Mouse (Mus musculus) megakaryocyte, embryonic 14.5 days (primary cell): ENCODE results near the gene Rps6ka4. TPM values are rescaled to one million over a fixed set of nuclear protein-coding genes. Genes with fewer than 3 reads are reported as not detected.

Experiments
- H3K27me3 ChIP-seq: replicated peaks from 2 replicates; pipeline ENCODE3; 2012; ENCODE audit warnings: inconsistent platforms
- H3K36me3 ChIP-seq: replicated peaks from 2 replicates; pipeline ENCODE3; 2012; ENCODE audit warnings: low read length, inconsistent platforms, mixed read lengths
- H3K4me1 ChIP-seq: 2 replicates; pipeline ENCODE4 v1.6.1; 2012; ENCODE audit warnings: inconsistent platforms
- H3K4me3 ChIP-seq: replicated peaks from 2 replicates; pipeline ENCODE3; 2012; ENCODE audit warnings: moderate library complexity, mild to moderate bottlenecking, inconsistent platforms
- H3K9me3 ChIP-seq: 2 replicates; pipeline ENCODE4 v1.6.1; 2012; ENCODE audit warnings: inconsistent platforms
- FLI1 ChIP-seq: IDR thresholded peaks from 2 replicates; pipeline ENCODE4 v1.6.1; 2012; ENCODE audit warnings: low read length, inconsistent platforms, mixed read lengths
- GATA1 ChIP-seq: IDR thresholded peaks from 3 replicates; pipeline ENCODE4 v1.6.1; 2012; ENCODE audit warnings: mixed read lengths, low read length, inconsistent platforms, borderline replicate concordance
- polyA plus RNA-seq: library from polyadenylated mRNA; stranded (reverse); fragments of >175 nt; gene quantifications from 2 replicates; pipeline ENCODE4 v1.2.3, GENCODE M21; 2012; ENCODE audit warnings: low replicate concordance; ENCODE audit not compliant: insufficient read depth

The Rps6ka4 gene
- polyA plus RNA-seq, 1 experiment: 32.8 TPM

DNA sequence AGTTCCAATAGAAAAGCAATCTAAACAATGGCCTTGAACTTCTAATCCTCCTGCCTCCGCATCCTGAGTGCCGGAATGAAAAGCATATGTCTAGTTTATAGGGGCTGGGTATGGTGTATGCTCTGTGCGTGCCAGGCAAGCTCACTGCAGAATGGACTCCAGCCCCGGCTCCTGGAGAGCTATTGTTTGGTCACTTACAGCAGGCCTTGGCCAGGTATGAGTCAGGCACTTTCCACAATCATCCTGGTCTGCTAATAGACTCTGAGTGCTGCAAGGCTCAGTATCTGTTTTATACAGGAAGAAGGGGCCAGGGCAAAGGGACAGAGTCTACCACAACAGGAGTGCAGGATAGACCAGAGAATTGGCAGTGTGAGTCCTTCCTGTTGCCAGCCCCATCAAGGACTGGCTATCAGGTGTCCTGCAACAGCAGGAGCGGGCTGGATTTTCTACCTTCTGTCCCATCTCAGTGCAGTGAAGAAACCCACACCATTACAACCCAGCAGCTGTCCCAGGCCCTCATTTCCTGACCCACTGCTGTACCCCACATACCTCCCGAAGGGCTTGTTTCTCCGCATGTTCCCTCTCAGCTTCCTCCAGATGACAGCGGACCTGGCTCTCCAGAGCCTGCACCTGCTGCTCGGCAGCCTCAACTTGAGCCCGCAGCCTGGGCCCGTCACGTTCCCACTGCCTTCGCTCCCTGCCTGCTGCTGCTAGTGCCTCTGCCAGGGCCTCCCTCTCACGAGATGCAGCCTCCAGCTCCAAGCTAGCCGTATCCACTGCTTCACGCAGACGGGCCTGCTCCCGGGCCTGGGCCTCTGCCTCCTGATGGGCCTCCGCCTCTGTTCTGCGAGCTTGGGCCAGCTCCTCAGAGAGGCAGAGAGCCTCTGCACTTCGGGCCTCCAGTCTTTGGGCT, 12.2 kb upstream of the Rps6ka4 start:
- Histone ChIP-seq H3K9me3 (no peaks in the 10 kb centered on the region), H3K36me3 (peaks cover 90% of the 10 kb centered on the region), H3K4me1 (peaks cover 69% of the 10 kb centered on the region), H3K4me3 (no peak overlapping the region), H3K27me3 (no peaks in the 10 kb centered on the region)
- TF ChIP-seq FLI1 (no peak), GATA1 (no peak)

- TF ChIP-seq GATA1 (no peak), FLI1 (no peak)
- H3K36me3 ChIP-seq: peaks cover 100% of the 10 kb centered on the region
- H3K27me3 ChIP-seq: no peaks in the 10 kb centered on the region
- no peaks in the 10 kb centered on the region for H3K9me3 ChIP-seq
- peaks cover 58% of the 10 kb centered on the region for H3K4me1 ChIP-seq
- no peak overlapping the region for H3K4me3 ChIP-seq
Measured at GRCm38 (mm10) chr19:6851497-6851896, 11.1 kb upstream of the Rps6ka4 start.

- H3K27me3 ChIP-seq: no peaks in the 10 kb centered on the region
- no peak overlapping the region for H3K4me3 ChIP-seq
- TF ChIP-seq FLI1: no peak
- no peak for TF ChIP-seq GATA1
- H3K9me3 ChIP-seq: no peaks in the 10 kb centered on the region
- peaks cover 39% of the 10 kb centered on the region for H3K4me1 ChIP-seq
- peaks cover 100% of the 10 kb centered on the region for H3K36me3 ChIP-seq
Measured at GRCm38 (mm10) chr19:6849506-6850068, 9.2 kb upstream of the Rps6ka4 start.

DNA sequence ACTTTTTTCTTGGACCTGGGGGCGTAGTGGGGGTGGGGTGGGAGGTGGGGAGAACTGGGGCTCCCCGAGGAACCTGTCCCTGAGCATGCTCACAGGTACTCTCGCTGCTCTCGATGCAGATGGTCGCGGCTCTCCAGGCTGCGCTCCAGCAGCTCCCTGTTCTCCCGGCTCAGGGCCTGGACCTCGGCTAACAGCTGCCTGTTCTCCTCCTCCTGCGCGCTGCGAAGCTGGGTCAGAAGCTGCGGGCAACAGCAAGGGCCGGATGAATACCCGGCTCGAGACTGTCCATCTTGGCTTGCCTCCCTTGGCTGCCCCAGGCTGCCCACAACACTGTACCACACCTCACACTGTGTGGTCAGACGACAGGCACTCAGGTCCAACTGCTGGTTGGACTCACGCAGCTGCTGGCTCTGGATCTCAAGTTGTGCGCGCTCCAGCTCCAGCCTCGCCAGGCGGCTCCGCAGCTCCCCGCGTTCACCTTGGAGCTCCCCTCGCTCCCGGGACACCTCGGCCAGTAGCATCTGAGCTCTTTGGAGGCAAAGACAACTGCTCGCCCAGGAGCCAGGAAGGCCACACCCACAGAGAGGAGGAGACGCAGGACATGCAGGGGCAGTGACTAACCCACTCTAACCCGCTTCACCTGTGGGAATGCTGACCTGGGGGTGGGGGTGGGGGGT, 7.5 kb upstream of the Rps6ka4 start:
- no peak overlapping the region for H3K4me3 ChIP-seq
- peaks cover 23% of the 10 kb centered on the region for H3K4me1 ChIP-seq
- no peak for TF ChIP-seq FLI1
- no peak for TF ChIP-seq GATA1
- no peaks in the 10 kb centered on the region for H3K9me3 ChIP-seq
- peaks cover 92% of the 10 kb centered on the region for H3K36me3 ChIP-seq
- H3K27me3 ChIP-seq: no peaks in the 10 kb centered on the region

DNA sequence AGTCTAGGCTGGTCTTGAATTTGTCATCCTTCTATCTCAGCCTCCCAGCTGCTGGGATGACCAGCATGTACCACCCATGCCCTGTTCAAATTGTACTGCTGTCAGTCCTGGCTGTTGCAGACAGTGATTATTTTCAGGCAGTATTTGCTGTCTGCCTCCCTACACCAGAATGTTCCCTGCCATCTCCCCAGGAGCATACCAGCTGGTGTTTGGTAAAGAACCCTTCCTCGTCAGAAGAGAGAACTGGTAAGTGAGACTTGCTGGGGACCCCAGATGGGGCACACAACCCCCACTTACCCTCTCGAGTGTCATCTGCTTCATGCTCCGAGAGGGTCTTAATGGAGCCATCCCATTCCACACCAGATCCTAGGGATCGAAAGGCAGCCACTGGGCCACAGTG, 5.6 kb upstream of the Rps6ka4 start:
- Histone ChIP-seq H3K27me3 (no peaks in the 10 kb centered on the region), H3K9me3 (no peaks in the 10 kb centered on the region), H3K4me1 (peaks cover 16% of the 10 kb centered on the region), H3K4me3 (no peak overlapping the region), H3K36me3 (peaks cover 73% of the 10 kb centered on the region)
- TF ChIP-seq FLI1: no peak
- no peak for TF ChIP-seq GATA1

GRCm38 (mm10) chr19:6842353-6842752, 1.9 kb upstream of the Rps6ka4 start:
- TF ChIP-seq FLI1 (no peak), GATA1 (no peak)
- no peaks in the 10 kb centered on the region for H3K27me3 ChIP-seq
- H3K4me3 ChIP-seq: no peak overlapping the region
- peaks cover 59% of the 10 kb centered on the region for H3K36me3 ChIP-seq
- no peaks in the 10 kb centered on the region for H3K9me3 ChIP-seq
- peaks cover 31% of the 10 kb centered on the region for H3K4me1 ChIP-seq

DNA sequence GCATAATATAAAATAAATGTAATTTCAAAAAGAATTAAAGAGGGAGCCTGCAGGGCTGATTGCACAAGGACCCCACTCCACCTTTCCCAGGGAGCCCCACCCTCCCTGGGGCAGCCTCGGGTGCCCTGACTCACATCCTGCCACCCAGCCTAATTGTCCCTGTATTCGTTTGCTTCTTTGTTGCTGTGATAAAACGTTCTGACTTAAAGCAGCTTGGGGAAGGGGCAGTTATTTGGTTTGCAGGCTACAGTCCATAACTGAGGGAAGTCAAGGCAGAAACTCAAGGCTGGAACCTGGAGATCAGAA, 809 bp upstream of the Rps6ka4 start:
- Histone ChIP-seq H3K27me3 (no peaks in the 10 kb centered on the region), H3K36me3 (peaks cover 59% of the 10 kb centered on the region), H3K4me1 (peaks cover 31% of the 10 kb centered on the region), H3K9me3 (no peaks in the 10 kb centered on the region), H3K4me3 (peak overlapping the region; percentile 100)
- TF ChIP-seq GATA1 (no peak), FLI1 (no peak)

DNA sequence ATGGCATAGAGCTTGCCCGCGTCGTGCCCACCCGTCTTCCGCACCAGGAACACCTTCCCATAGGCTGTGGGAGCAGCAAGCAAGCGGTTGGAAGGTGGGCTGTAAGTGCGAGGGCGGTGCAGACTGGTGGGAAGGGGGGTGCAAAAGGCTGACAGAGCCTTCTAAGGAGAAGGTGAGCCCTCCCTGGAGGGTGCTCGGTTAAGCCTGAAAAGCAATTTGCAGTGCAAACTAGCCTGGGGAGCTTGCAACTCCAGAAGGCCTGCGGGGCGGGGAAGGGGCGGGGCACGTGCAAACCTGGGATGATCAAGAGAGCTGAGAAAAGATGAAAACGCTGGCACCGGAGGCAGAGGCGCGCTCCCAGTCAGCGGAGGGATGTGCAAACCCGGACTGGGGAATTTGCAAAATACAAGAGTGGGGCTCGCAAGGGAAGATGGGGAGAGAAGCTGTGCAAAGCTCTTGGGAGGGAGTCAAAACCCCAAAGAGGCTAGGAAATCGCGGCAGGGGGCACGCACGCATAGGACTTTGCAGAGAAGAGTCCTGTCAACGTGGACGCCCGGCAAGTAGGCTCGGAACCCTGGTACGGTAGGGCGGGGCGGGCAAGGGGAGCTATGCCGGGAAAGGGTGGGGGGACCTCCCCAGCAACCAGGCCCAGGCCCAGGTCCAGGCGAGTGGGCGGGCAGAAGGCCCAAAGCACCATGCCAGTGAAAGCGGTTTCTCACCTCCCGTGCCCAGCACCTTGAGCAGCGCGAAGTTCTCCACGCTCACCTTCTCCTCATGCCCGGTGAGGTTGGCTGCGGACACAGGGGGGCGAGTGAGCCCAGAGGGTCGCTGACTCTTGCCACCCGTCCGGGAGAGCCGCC, 591 bp downstream of the Rps6ka4 start:
- no peak for TF ChIP-seq GATA1
- TF ChIP-seq FLI1: no peak
- no peaks in the 10 kb centered on the region for H3K9me3 ChIP-seq
- no peaks in the 10 kb centered on the region for H3K27me3 ChIP-seq
- H3K4me1 ChIP-seq: peaks cover 31% of the 10 kb centered on the region
- H3K36me3 ChIP-seq: peaks cover 59% of the 10 kb centered on the region
- H3K4me3 ChIP-seq: peak overlapping the region; percentile 100

DNA sequence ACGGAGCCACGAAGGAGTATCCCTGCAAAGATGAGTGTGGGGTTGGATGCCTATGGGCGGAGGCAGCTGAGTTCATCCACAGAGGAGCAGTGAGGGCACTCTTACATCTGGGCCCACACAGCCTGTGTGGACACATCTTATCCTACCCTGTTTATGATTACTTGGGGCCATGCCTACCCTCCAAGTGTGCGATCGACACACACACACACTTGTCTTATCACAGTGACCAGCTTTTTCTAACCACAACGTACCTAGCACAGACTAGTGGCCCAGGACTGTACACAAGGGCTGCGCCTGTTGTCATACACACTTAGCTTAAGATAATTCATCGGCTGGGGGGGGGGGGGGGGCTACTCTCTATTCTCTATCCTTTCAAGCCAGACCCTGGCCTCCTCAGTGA, 8.1 kb downstream of the Rps6ka4 start:
- Histone ChIP-seq H3K36me3 (peaks cover 99% of the 10 kb centered on the region), H3K4me3 (no peak overlapping the region), H3K4me1 (no peaks in the 10 kb centered on the region), H3K9me3 (peaks cover 7% of the 10 kb centered on the region; the same call in 1 of the 2 replicates), H3K27me3 (no peaks in the 10 kb centered on the region)
- TF ChIP-seq GATA1 (no peak), FLI1 (no peak)
